Mouse (Mus musculus) bone marrow macrophage, adult 2 months (primary cell): ENCODE data around the gene Lyzl6. TPM values are rescaled to one million over a fixed set of nuclear protein-coding genes. Genes with fewer than 3 reads are reported as not detected.
A peak's percentile ranks its signal among the peaks of the same experiment; 100 is the strongest.

Experiments
- H3K27ac ChIP-seq: 2 replicates; pipeline ENCODE4 v1.5.1; 2012; ENCODE audit warnings: low read depth, low read length; ENCODE audit not compliant: insufficient read depth
- H3K4me1 ChIP-seq: 2 replicates; pipeline ENCODE4 v1.6.1; 2012; ENCODE audit warnings: low read length; ENCODE audit not compliant: control insufficient read depth, insufficient read depth
- H3K4me3 ChIP-seq: 2 replicates; pipeline ENCODE4 v1.5.1; 2012; ENCODE audit warnings: mild to moderate bottlenecking, low read length, moderate library complexity; ENCODE audit not compliant: insufficient read depth
- CTCF ChIP-seq: IDR thresholded peaks from 2 replicates; pipeline ENCODE4 v1.5.1; 2012; ENCODE audit warnings: low read depth, mild to moderate bottlenecking, low read length, moderate library complexity
- POLR2A ChIP-seq: IDR thresholded peaks from 2 replicates; pipeline ENCODE4 v1.6.1; 2012; ENCODE audit warnings: mild to moderate bottlenecking, low read depth, low read length, borderline replicate concordance
- polyA plus RNA-seq: library from polyadenylated mRNA; stranded (reverse); fragments of >200 nt; gene quantifications from 2 replicates; pipeline ENCODE4 v1.2.4, GENCODE M21; 2012; ENCODE audit not compliant: missing spikeins, insufficient read depth, insufficient read length

The Lyzl6 gene
- polyA plus RNA-seq, 1 experiment = not detected

DNA sequence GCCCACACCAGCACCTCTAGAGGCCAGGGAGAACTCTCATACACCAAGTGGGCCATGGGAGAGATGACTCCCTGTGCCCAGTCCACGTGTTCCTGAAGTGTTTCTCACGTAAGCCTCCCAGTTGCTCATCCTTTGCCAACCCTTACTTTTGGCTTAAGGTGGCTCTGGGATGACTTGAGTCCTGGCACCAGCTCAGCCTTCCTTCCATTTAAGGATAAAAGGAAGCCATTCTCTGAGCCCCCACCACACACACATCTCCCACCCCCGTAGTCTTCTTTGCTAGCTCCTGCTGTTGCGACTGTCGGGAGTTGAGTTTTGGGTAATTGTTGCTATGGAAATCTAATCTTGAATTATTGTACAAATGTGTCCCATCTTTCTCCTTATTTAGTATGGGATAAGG, 23.9 kb upstream of the Lyzl6 start:
- TF ChIP-seq CTCF (no peak), POLR2A (no peak)
- H3K4me3 ChIP-seq = no peak overlapping the region
- H3K4me1 ChIP-seq = no peaks in the 10 kb centered on the region
- H3K27ac ChIP-seq = no peak overlapping the region

DNA sequence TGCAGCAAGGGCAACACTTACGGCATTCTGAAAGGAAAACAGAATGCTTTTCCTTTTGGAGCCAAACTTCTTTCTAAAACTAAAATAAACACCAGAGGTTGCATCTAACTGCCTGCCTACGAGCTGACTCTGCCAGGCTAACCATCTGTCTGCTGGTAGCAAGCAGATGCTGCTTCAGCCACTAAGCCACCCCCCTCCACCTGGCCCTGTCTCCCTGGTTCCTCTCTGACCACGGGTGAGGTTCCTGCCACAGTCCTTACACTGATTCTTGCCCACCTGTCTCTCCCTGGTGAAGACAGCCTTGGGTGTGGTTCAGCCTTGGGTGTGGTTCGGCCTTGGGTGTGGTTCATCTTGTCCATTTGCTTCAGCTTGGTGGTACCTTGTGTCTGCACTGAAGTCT, 23.2 kb upstream of the Lyzl6 start:
- Histone ChIP-seq H3K27ac (no peak overlapping the region), H3K4me3 (no peak overlapping the region), H3K4me1 (no peaks in the 10 kb centered on the region)
- no peak for TF ChIP-seq CTCF
- TF ChIP-seq POLR2A = no peak

DNA sequence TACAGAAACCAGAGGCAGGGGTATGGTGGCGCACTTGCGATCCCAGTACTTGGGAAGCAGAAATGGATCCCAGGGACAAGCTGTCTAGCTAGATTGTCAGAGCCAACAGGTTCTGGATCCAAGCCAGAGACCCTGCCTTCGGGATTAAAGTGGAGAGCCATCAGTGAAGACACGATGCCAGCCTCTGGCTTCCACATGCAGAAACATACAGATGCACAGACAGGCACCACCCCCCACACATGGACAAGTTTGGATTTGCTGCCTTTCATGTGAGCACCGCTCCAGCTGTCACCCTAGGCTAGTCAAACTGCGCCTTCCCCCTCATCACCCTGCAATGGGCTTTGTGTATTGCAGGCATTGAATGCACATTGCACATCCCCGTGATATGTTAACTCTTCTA, 19.5 kb upstream of the Lyzl6 start:
- TF ChIP-seq CTCF (no peak), POLR2A (no peak)

DNA sequence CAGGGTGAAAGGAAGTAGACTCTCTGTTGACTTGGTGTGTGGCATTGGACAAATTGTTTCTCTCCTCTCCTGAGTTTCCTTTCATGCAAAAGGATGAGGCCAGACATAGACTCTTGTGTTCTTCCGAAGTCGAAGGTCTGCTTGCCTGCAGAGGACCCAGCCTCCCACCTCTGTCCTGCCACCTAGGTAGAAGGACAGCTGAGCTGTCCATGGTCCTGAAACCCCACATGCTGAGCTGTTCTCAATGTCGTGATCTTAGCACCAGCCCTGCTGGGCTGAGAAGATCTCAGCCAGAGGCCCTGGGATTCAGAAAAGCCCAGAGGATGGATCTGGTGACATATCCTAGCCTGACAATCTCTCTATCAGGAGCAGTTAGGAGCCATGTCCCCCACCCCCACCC, 17.8 kb upstream of the Lyzl6 start:
- H3K27ac ChIP-seq = no peak overlapping the region
- H3K4me1 ChIP-seq = no peaks in the 10 kb centered on the region
- no peak overlapping the region for H3K4me3 ChIP-seq
- TF ChIP-seq POLR2A = no peak
- no peak for TF ChIP-seq CTCF

More for the DNA sequence above, 19.5 kb upstream of the Lyzl6 start:
- no peak overlapping the region for H3K27ac ChIP-seq
- no peak overlapping the region for H3K4me3 ChIP-seq
- no peaks in the 10 kb centered on the region for H3K4me1 ChIP-seq

DNA sequence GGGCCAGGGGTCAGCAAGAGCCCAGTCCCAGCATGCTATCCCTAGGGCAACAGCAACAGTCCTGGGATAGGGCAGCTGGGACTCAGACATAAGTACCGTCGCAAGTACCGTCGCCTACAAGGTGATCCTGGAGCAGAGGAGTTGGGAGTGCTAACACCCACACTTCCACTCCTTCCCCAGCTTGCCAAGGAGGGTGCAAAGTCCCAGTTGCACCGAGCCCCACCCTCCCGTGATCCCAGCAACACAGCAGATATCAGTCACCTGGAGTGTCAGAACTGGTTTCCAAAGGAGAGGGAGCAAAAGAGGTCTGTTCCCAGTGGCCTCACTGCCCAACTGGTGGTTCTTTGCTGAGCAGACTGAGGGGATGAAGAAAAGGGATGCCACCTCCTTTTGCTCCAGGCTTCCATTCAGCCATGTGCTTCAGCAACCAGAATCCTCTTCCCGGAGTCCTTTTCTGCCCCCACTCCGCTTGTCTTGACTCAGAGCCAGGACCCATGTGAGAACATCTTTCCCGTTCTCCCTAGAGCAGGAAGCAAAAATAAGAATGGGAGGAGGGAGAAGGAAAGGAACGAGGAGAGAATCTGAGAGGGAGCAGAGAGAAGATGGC, 14.8 kb upstream of the Lyzl6 start:
- no peak overlapping the region for H3K4me3 ChIP-seq
- no peak overlapping the region for H3K27ac ChIP-seq
- no peaks in the 10 kb centered on the region for H3K4me1 ChIP-seq
- no peak for TF ChIP-seq CTCF
- no peak for TF ChIP-seq POLR2A

DNA sequence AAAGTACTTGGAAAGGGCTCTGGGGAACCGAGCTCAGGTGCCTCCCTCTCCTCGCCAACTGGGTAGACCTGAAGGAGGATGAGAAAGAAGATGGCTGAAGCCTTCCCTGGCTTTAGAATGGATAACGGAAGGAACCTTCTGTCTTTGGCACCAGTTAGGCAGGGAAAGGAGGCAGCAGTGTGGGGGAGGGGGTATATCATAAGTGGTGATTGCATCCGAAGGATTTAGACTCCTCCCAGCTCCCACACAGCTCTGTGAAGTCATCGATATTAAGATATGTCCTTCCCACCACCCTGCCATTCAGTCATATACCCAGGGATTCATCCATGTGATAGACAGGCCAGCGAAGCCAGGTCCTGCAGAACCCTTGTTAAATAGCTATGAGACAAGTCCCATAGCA, 12.7 kb upstream of the Lyzl6 start:
- H3K4me1 ChIP-seq = no peaks in the 10 kb centered on the region
- TF ChIP-seq CTCF (no peak), POLR2A (no peak)
- H3K4me3 ChIP-seq = no peak overlapping the region
- no peak overlapping the region for H3K27ac ChIP-seq

DNA sequence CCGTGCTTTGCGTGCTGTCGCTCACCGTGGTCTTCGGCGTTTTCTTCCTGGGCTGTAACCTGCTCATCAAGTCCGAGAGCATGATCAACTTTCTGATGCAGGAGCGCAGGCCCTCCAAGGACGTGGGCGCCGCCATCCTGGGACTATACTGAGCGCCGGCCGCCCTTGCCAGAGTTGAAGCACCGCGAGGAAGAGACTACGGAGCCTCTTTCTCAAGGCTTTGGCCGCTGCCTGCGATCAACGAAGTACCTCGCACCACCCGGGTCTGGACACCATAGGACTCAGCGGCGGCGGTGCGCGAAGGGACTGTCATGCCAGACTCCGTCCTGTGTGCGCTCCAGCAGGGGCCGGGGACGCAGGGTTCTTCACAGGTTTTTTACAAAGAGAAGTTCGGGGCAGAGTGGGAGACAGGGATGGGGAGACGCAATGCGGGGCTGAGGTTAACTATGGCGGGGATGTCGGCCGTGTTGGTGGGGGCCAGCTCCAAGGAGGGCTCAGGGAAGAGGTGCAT, 11.3 kb upstream of the Lyzl6 start:
- Histone ChIP-seq H3K4me3 (peak overlapping the region; percentile 23), H3K4me1 (no peaks in the 10 kb centered on the region), H3K27ac (no peak overlapping the region)
- no peak for TF ChIP-seq POLR2A
- no peak for TF ChIP-seq CTCF

DNA sequence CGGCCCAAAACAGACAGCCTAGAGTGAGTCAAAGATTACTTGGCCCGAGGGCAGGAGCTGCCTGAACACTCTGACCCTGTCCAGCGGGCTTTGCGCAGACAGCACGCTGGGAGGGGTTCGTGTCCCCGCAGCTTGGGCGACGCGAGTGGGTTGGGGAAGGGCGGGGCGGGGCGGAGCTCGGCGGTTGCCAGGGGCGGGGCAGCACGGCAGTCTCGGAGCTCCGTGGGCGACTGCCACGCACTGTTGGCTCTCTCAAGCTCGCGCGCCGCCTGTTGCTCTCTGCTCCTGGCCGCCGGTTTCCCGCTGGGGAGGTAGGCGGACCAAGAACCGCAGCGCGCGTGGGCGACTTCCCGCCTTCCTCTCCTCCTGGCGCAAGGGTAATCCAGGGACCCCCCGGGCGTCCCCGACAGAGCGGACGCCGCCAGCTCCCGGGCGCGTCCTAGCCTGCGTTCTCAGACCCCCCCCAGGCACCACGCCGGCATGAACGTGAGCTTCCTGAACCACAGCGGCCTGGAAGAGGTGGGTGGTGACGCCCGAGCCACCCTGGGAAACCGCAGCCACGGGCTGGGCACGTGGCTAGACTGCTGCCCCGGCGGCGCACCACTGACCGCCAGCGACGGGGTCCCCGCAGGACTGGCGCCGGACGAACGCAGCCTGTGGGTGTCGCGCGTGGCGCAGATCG, 10.8 kb upstream of the Lyzl6 start, which contains the start of gene Rprml:
TSS of gene Rprml (plus strand) at position 270 of the 682 bp plus-strand sequence.
- H3K27ac ChIP-seq = no peak within 1 kb of the TSS
- TF ChIP-seq POLR2A = no peak
- no peak for TF ChIP-seq CTCF
- no peaks in the 10 kb centered on the region for H3K4me1 ChIP-seq
- H3K4me3 ChIP-seq = peak within 1 kb of the TSS; percentile 23

DNA sequence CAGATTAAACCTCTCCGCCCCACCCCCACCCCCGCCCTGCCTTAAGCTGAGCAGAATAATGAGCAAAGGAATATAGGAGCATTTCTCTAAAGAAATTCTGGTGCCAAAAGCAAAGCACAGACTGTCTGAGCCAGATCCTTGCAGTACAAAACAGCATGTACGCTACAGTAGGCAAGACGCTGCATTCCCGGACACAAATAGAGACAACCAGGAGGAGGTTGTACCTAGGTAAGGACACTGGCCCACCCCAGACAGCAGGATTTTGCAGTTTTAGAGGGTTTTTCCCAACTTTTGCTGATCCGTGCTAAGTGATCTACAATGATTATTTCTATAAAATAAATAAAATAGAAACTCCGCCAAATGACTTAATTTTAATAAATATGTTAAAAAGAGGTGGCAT, 10.0 kb upstream of the Lyzl6 start:
- Histone ChIP-seq H3K4me3 (no peak overlapping the region), H3K4me1 (no peaks in the 10 kb centered on the region), H3K27ac (no peak overlapping the region)
- TF ChIP-seq POLR2A (no peak), CTCF (no peak)

DNA sequence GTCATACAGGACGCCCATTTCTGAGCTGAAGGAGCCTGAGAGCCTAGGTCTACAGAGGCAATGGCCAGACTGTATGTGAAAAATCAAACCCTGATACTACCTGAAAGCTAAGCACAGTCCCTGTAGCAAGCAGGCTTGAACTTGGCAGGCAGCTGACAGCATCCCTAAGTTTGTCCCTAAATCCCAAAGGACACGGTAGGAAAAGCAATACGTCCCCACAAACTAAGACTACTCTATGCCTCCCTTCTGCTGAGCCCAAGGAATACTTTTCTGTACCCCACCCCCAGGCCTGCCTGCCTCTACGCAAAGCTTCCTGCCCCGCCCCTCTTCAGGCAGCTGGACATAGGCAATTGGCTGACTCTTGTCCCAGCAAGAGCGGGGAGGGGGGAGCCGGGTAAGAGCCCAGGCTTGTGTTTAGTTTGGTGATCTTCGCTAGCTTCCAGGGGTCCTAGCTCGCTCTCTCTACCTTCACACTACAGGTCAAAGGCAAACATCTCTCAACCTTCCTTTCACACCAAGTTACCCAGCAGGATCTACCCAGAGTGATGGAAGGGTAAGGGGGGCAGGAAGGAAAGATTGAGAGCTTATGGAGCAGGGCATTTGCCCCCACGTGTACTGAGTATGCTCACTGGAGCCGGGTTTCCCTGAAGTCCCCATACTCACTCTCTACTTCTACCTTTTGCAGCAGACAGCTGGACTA, 9.4 kb upstream of the Lyzl6 start:
- Histone ChIP-seq H3K4me3 (no peak overlapping the region), H3K4me1 (no peaks in the 10 kb centered on the region), H3K27ac (no peak overlapping the region)
- TF ChIP-seq POLR2A = no peak
- TF ChIP-seq CTCF = no peak
